Mouse (Mus musculus) megakaryocyte progenitor cell, adult 5-6 weeks (primary cell): ENCODE data around the gene Ucp2. TPM values are rescaled to one million over a fixed set of nuclear protein-coding genes. Genes with fewer than 3 reads are reported as not detected.

Source experiments
- ATAC-seq: replicated peaks from 2 replicates; pipeline ENCODE4 v1.8.0; 2016; ENCODE audit warnings: mild to moderate bottlenecking, moderate TSS enrichment, inconsistent platforms; ENCODE audit not compliant: poor library complexity
- total RNA-seq, 2 experiments: library from RNA; stranded (forward) in 1 of 2; stranded (reverse) in 1 of 2; fragments of 157-497, 149-512 nt in 1 of 2; fragments of 200-1000 nt in 1 of 2; gene quantifications; 2 replicates each; pipeline versions ENCODE4 v1.2.3 to v1.2.4; 2015 to 2017

The Ucp2 gene
- total RNA-seq, 2 experiments from 2014 or later: 97.3 to 232 TPM

- ATAC-seq: no peak
Observed at GRCm38 (mm10) chr7:100501844-100502373, 8.8 kb downstream of the Ucp2 start.

GRCm38 (mm10) chr7:100502374-100502922, 9.3 kb downstream of the Ucp2 start:
- peak; percentile 29 for ATAC-seq

- peak; percentile 36 for ATAC-seq
Observed at GRCm38 (mm10) chr7:100503076-100503475, 9.9 kb downstream of the Ucp2 start.

- ATAC-seq: no peak
Observed at GRCm38 (mm10) chr7:100504740-100505487, 11.8 kb downstream of the Ucp2 start.

GRCm38 (mm10) chr7:100506494-100506893, 13.4 kb downstream of the Ucp2 start:
- no peak for ATAC-seq

GRCm38 (mm10) chr7:100508670-100509069, 15.5 kb downstream of the Ucp2 start:
- peak; percentile 38; the same call in 1 of the 2 replicates for ATAC-seq

GRCm38 (mm10) chr7:100511602-100512001, 18.5 kb downstream of the Ucp2 start:
- ATAC-seq: no peak

GRCm38 (mm10) chr7:100514573-100514972, 21.4 kb downstream of the Ucp2 start, which contains the start of gene Dnajb13:
TSS of gene Dnajb13 (minus strand) at chr7:100514960.
- ATAC-seq: no peak

- no peak for ATAC-seq
Observed at GRCm38 (mm10) chr7:100520204-100520603, 27.1 kb downstream of the Ucp2 start.

- peak; percentile 98 for ATAC-seq
Observed at GRCm38 (mm10) chr7:100520663-100521285, 27.6 kb downstream of the Ucp2 start.

GRCm38 (mm10) chr7:100522222-100522621, 29.1 kb downstream of the Ucp2 start:
- no peak for ATAC-seq

- no peak for ATAC-seq
Observed at GRCm38 (mm10) chr7:100524669-100525068, 31.5 kb downstream of the Ucp2 start.

GRCm38 (mm10) chr7:100530766-100531165, 37.6 kb downstream of the Ucp2 start:
- peak; percentile 26; the same call in 1 of the 2 replicates for ATAC-seq

GRCm38 (mm10) chr7:100533503-100533902, 40.4 kb downstream of the Ucp2 start:
- no peak for ATAC-seq

GRCm38 (mm10) chr7:100534216-100534615, 41.1 kb downstream of the Ucp2 start:
- ATAC-seq: no peak

- ATAC-seq: no peak
Observed at GRCm38 (mm10) chr7:100535831-100536230, 42.7 kb downstream of the Ucp2 start.

GRCm38 (mm10) chr7:100536804-100537518, 43.8 kb downstream of the Ucp2 start, which contains the start of gene Coa4:
TSS of gene Coa4 (plus strand) at chr7:100537071.
- peak; percentile 95 for ATAC-seq

GRCm38 (mm10) chr7:100537519-100537902, 44.4 kb downstream of the Ucp2 start:
- ATAC-seq: no peak

GRCm38 (mm10) chr7:100539516-100539915, 46.4 kb downstream of the Ucp2 start:
- peak; percentile 51 for ATAC-seq

- ATAC-seq: no peak
Observed at GRCm38 (mm10) chr7:100544437-100544836, 51.3 kb downstream of the Ucp2 start.

- no peak for ATAC-seq
Observed at GRCm38 (mm10) chr7:100547631-100548030, 54.5 kb downstream of the Ucp2 start.
